Mouse (Mus musculus): ENCODE results near the gene Sema6d. TPM values are rescaled to one million over a fixed set of nuclear protein-coding genes. Genes with fewer than 3 reads are reported as not detected.

The Sema6d gene
- polyA plus RNA-seq, 1 experiment from 2014 or later: 4.9 TPM

GRCm38 (mm10) chr2:124612727-124613510 lies 523.1 kb downstream of the Sema6d start:
- Histone ChIP-seq H3K36me3 (ENCODE audit: insufficient read depth, low read length) (no peaks in the 10 kb centered on the region), H3K4me3 (replicated peaks; ENCODE audit: low read depth, low read length) (peak overlapping the region; percentile 73), H3K27me3 (ENCODE audit: insufficient read depth, low read length) (no peaks in the 10 kb centered on the region), H3K27ac (no peak overlapping the region), H3K4me2 (ENCODE audit: low read length) (peak overlapping the region; percentile 67), H3K4me1 (replicated peaks; ENCODE audit: insufficient read depth, low read length) (peaks cover 25% of the 10 kb centered on the region; the same call in 1 of the 2 replicates), H3K9ac (ENCODE audit: low read depth, low read length) (no peak overlapping the region), H3K9me3 (replicated peaks; ENCODE audit: low read length) (no peaks in the 10 kb centered on the region)
- WGBS: 65% methylated on average over 10 of the region's 10 CpGs
- DNase-seq (ENCODE audit: low spot score) (no peak), ATAC-seq (replicated peaks; ENCODE audit: low FRiP score, low read depth) (no peak)
- TF ChIP-seq CTCF (IDR thresholded peaks at IDR 0.05; ENCODE audit: low read depth): no peak

- Histone ChIP-seq H3K9me3 (replicated peaks; ENCODE audit: low read length) (no peaks in the 10 kb centered on the region), H3K4me3 (replicated peaks; ENCODE audit: low read depth, low read length) (no peak overlapping the region), H3K27me3 (ENCODE audit: insufficient read depth, low read length) (no peaks in the 10 kb centered on the region), H3K36me3 (ENCODE audit: insufficient read depth, low read length) (no peaks in the 10 kb centered on the region), H3K4me1 (replicated peaks; ENCODE audit: insufficient read depth, low read length) (peaks cover 25% of the 10 kb centered on the region; the same call in 1 of the 2 replicates), H3K27ac (no peak overlapping the region), H3K4me2 (ENCODE audit: low read length) (peak overlapping the region; percentile 67; the same call in 1 of the 2 replicates), H3K9ac (ENCODE audit: low read depth, low read length) (no peak overlapping the region)
- TF ChIP-seq CTCF (IDR thresholded peaks at IDR 0.05; ENCODE audit: low read depth): no peak
- no peak for DNase-seq (ENCODE audit: low spot score)
- 55% methylated on average over 3 of the region's 3 CpGs for WGBS
- ATAC-seq (replicated peaks; ENCODE audit: low FRiP score, low read depth): no peak
Measured at GRCm38 (mm10) chr2:124613671-124614210, 524.0 kb downstream of the Sema6d start.

GRCm38 (mm10) chr2:124616746-124617145 lies 527.0 kb downstream of the Sema6d start:
- Histone ChIP-seq H3K4me2 (ENCODE audit: low read length) (no peak overlapping the region), H3K9ac (ENCODE audit: low read depth, low read length) (no peak overlapping the region), H3K36me3 (ENCODE audit: insufficient read depth, low read length) (no peaks in the 10 kb centered on the region), H3K4me1 (replicated peaks; ENCODE audit: insufficient read depth, low read length) (peaks cover 25% of the 10 kb centered on the region; the same call in 1 of the 2 replicates), H3K27me3 (ENCODE audit: insufficient read depth, low read length) (no peaks in the 10 kb centered on the region), H3K4me3 (replicated peaks; ENCODE audit: low read depth, low read length) (no peak overlapping the region), H3K9me3 (replicated peaks; ENCODE audit: low read length) (no peaks in the 10 kb centered on the region), H3K27ac (no peak overlapping the region)
- no peak for ATAC-seq (replicated peaks; ENCODE audit: low FRiP score, low read depth)
- WGBS: 38% methylated on average over 4 of the region's 4 CpGs
- no peak for TF ChIP-seq CTCF (IDR thresholded peaks at IDR 0.05; ENCODE audit: low read depth)
- peak; percentile 47 for DNase-seq (ENCODE audit: low spot score)

GRCm38 (mm10) chr2:124617440-124617839 lies 527.7 kb downstream of the Sema6d start:
- Histone ChIP-seq H3K4me2 (ENCODE audit: low read length) (peak overlapping the region; percentile 10; the same call in 1 of the 2 replicates), H3K9ac (ENCODE audit: low read depth, low read length) (no peak overlapping the region), H3K27me3 (ENCODE audit: insufficient read depth, low read length) (no peaks in the 10 kb centered on the region), H3K36me3 (ENCODE audit: insufficient read depth, low read length) (no peaks in the 10 kb centered on the region), H3K27ac (no peak overlapping the region), H3K9me3 (replicated peaks; ENCODE audit: low read length) (no peaks in the 10 kb centered on the region), H3K4me1 (replicated peaks; ENCODE audit: insufficient read depth, low read length) (peaks cover 19% of the 10 kb centered on the region; the same call in 1 of the 2 replicates), H3K4me3 (replicated peaks; ENCODE audit: low read depth, low read length) (no peak overlapping the region)
- ATAC-seq (replicated peaks; ENCODE audit: low FRiP score, low read depth) (no peak), DNase-seq (ENCODE audit: low spot score) (no peak)
- 51% methylated on average over 9 of the region's 9 CpGs for WGBS
- no peak for TF ChIP-seq CTCF (IDR thresholded peaks at IDR 0.05; ENCODE audit: low read depth)

GRCm38 (mm10) chr2:124618091-124618490 lies 528.3 kb downstream of the Sema6d start:
- no peak for TF ChIP-seq CTCF (IDR thresholded peaks at IDR 0.05; ENCODE audit: low read depth)
- DNase-seq (ENCODE audit: low spot score): no peak
- WGBS: 87% methylated on average over 5 of the region's 5 CpGs
- Histone ChIP-seq H3K4me2 (ENCODE audit: low read length) (no peak overlapping the region), H3K36me3 (ENCODE audit: insufficient read depth, low read length) (no peaks in the 10 kb centered on the region), H3K9me3 (replicated peaks; ENCODE audit: low read length) (no peaks in the 10 kb centered on the region), H3K27ac (no peak overlapping the region), H3K4me3 (replicated peaks; ENCODE audit: low read depth, low read length) (no peak overlapping the region), H3K9ac (ENCODE audit: low read depth, low read length) (no peak overlapping the region), H3K4me1 (replicated peaks; ENCODE audit: insufficient read depth, low read length) (peaks cover 16% of the 10 kb centered on the region; the same call in 1 of the 2 replicates), H3K27me3 (ENCODE audit: insufficient read depth, low read length) (no peaks in the 10 kb centered on the region)
- ATAC-seq (replicated peaks; ENCODE audit: low FRiP score, low read depth): no peak

- no peak overlapping the region for H3K9ac ChIP-seq (ENCODE audit: low read depth, low read length)
- H3K4me3 ChIP-seq (replicated peaks; ENCODE audit: low read depth, low read length): no peak overlapping the region
- no peak for TF ChIP-seq CTCF (IDR thresholded peaks at IDR 0.05; ENCODE audit: low read depth)
- no peak overlapping the region for H3K4me2 ChIP-seq (ENCODE audit: low read length)
- DNase-seq (ENCODE audit: low spot score) (no peak), ATAC-seq (replicated peaks; ENCODE audit: low FRiP score, low read depth) (no peak)
- no peaks in the 10 kb centered on the region for H3K36me3 ChIP-seq (ENCODE audit: insufficient read depth, low read length)
- H3K27ac ChIP-seq: no peak overlapping the region
- no peaks in the 10 kb centered on the region for H3K9me3 ChIP-seq (replicated peaks; ENCODE audit: low read length)
- H3K4me1 ChIP-seq (replicated peaks; ENCODE audit: insufficient read depth, low read length): peaks cover 16% of the 10 kb centered on the region; the same call in 1 of the 2 replicates
- no peaks in the 10 kb centered on the region for H3K27me3 ChIP-seq (ENCODE audit: insufficient read depth, low read length)
- 74% methylated on average over 3 of the region's 3 CpGs for WGBS
Measured at GRCm38 (mm10) chr2:124618526-124619219, 528.9 kb downstream of the Sema6d start.
